Mouse (Mus musculus): ENCODE results near the gene Zswim9.
A peak's percentile ranks its signal among the peaks of the same experiment; 100 is the strongest.
"Not testable (repeated sequence)": the region's sequence is repeated elsewhere in the genome, so short reads cannot be mapped to it uniquely, and the experiment has no call there.

Gene Zswim9

DNA sequence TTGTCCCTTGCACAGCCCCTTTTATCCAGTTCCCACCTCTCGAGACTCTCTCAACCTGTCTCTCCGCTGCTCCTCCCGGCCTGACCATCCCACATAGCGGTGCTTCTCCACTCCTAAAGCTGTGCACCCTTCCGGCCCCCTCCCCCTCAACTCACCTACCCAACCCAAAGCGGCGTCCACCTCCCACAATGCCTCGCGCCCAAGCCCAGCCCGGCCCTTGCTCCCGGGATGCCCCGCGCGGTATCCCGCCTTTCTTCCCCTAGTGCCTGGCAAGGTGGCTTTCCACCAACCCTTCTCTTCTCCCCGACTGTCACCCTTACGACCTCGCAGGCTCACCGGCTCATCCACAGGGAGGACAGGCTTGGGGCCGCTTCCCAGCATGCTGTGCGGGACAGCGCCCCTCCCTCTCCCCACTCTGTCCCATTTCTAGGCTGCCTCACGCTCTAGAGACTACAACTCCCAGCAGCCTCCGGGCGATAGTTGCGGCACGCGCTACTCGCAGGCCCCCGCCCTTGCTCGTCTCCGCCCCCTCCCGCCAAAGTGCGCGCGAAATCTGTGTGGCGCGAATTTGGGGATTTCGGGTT lies at the start of gene Zswim9:
TSS of gene Zswim9 (minus strand) at position 414 of the 584 bp plus-strand sequence.
- DNase-seq (ENCODE audit: low spot score) = peak; percentile 92

DNA sequence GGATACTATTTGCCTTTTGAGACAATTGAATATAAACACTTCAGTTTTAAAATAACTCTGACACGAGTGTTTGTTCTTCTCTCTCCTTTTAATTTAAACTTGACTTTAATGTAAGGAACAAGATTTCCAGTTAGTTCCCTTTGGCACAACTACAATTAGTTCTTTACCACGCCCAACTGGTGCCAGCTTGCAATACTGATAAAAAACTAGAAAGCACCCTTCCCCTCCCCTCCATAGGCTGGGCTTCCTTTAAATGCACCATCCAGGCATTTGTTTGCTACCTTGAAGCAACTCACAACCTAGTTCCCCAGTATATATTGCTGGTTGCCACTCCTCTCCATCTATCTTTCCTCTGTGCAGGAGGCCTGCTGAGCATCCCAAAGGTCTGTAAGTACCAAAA lies 45.8 kb upstream of the Zswim9 start, which contains the start of gene Pla2g4c:
TSS of gene Pla2g4c (plus strand) at position 340 of the 400 bp plus-strand sequence.
- no peak for DNase-seq (ENCODE audit: low spot score)

DNA sequence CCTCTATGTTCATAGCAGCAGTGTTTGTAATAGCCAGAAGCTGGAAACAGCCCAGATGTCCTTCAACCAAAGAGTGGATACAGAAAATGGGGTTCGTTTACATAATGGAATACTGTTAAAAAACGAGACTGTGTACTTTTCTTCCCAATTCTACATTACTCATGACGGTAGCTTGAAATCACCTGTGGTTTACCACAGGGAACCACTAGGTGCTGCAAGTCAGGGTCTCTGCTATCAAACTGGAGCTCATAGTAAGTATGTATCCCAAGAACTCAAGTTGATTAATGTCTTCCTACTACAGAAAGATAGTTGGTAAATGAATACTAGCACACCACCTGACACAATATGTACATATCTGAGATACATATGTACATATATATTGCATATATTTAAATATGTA lies 42.9 kb upstream of the Zswim9 start:
- no peak for DNase-seq (ENCODE audit: low spot score)

DNA sequence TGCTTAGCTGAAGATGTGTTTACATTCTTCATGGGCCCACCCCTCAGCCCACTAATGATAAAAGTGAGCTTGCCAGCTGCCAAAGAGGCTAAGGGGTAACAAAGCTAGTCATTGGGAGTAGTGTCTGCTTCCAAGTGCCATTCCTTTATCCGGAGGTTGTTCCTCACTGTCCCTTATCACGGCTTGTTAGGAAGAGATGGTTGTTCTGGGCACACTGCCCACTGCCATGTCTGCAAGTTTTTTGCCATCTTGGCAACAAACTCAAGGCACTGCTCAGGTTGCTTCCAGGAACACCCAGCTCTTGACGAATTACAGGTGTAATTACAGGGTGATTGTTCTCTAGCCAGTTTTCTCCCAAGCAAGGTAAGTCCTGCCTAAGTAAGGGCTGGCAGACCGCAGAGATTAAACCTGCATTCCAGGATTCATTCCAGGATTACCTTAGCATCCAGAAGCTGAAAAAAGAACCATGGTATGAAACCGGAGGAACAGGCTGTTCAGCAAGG lies 35.6 kb upstream of the Zswim9 start:
- no peak for DNase-seq (ENCODE audit: low spot score)

DNA sequence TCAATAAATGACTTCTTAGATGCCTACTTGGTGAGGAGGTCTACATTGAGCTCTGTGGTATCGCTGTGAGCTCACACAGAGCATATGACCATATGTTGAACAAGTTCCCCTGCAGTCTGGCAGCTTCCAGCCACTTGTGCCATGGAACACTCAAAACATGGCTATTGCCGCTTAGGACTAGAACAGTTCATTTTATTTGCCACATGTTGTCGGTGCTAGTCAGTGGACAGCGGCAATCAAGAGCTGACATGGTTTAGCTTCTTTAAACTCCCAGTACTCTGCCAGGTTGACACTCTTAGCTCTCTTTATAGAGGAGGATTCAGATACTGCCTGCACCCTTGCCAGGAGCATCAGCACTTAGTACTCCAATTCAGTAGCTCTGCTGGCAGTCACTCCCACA lies 32.9 kb upstream of the Zswim9 start:
- no peak for DNase-seq (ENCODE audit: low spot score)

DNA sequence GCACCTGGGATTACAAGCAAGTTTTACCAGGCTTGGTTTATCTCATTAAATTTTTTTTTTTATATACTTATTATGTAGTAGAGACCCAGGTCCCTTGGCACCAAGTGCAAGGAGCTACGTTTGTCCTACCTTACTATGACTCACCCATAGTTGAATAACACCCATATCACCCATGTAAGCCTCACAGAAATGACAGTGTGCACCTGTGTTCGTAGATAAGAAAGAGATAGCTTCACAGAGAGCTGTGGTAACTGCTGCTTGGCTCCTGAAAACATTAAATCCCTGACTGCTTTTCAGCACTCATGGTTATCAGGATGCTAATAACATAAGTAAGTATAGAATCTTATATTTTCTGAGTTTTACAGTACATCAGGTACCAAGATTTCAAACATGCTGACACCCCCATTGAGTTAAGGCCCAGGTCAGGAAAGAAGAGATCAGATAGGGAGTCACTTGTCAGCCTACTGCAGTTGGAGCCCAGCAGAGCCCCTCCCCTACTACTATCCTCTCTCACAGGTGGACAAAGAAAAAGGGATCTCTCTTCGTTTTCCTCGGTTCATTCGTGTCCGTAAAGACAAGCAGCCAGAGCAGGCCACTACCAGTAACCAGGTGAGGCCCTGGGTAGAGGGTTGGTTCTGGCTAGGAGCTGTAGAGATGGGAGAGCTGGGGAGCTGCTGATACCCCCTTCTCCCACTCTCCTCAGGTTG lies 32.1 kb upstream of the Zswim9 start:
- no peak for DNase-seq (ENCODE audit: low spot score)

DNA sequence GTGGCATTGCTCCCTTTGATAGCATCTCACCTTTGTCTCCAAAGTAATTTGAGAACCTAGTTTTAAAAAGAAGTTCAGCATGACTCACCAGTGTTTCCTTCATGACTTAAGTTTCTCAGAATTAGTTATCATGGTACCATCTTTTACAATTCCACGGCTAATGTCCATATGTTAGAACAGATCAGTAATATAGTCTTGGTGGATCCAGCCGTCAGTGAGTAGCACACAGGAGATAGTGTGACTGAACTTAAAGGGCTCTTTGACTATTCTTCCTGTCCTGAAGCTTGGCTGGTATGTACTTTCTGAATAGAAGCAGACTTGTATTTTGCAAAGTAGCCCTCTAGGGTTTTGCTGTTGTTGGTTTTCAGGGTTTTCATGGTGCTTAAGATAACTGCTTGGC lies 30.9 kb upstream of the Zswim9 start:
- DNase-seq (ENCODE audit: low spot score) = no peak

DNA sequence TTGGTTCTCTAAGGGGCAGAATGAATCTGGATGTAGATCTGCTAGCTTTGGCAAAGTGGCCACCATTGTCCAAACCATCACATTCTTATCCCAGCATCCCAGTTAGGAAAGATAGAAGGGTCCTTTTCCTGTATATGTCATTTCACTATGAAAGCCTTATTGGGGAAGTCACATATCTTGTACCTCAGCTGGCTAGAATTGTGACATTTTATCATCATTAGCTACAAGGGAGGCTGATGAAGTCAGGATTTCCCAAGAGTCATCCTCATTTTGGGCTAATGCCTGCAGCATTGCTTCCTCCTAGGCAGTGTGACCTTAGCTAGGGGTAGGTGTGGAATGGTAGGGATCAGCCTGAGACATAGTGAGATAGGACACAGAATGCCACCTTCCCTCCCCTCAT lies 24.9 kb upstream of the Zswim9 start:
- no peak for DNase-seq (ENCODE audit: low spot score)

DNA sequence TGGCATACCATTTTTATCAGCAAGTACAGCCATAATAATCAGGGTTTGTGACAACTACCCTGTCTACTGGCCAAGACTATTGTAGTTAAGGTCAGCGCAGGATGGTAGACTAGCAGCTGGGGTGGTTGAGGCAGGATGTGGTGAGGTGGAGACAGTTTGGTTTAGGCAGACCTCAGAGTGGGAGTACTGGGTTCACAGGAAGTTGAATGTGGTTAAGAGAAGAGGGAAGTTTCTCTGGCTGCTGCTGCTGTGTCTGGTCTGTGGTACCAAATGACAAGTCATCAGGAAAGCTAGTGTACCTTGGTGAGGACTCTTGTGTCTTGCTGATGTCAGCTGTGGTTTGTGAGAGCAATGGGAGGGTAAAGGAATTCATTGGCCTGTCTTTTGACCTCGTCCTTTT lies 24.3 kb upstream of the Zswim9 start:
- no peak for DNase-seq (ENCODE audit: low spot score)

DNA sequence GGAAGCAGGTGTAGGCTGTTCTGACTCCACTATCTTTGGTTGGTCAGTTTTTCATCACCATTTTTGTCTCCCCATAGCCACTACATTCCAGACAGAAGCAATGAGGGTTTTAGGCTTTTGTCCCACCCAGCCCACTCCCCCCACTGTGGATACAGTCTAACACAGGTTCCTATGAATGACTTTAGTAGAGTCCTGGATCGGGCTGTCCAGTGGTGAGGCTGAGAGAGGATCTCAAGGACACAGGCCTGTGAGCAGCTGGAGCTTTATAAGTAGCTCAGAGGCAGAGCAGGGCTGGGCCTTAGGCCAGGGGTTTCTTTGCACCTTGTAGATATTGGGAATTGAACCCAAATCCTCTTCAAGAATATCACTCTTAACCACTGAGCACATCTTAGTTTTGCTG lies 23.1 kb upstream of the Zswim9 start:
- DNase-seq (ENCODE audit: low spot score) = no peak

DNA sequence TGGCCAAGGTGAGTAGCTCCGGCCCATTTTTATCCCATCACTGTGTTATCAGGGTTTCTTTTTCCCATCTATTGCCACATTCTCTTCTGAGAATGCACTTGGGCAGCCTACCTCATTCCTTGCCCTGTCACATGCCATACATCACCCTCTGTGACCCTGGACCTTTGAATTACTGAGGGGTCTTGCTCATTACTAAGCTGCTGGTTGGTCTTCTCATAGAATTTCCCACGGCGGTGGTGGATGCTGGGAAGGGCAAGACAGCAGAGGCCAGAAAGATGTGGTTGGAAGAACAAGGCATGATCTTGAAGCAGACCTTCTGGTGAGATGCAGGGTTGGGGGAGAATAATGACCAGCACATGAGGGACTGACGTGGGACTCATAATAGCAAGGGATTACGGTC lies 20.3 kb upstream of the Zswim9 start:
- DNase-seq (ENCODE audit: low spot score) = no peak

DNA sequence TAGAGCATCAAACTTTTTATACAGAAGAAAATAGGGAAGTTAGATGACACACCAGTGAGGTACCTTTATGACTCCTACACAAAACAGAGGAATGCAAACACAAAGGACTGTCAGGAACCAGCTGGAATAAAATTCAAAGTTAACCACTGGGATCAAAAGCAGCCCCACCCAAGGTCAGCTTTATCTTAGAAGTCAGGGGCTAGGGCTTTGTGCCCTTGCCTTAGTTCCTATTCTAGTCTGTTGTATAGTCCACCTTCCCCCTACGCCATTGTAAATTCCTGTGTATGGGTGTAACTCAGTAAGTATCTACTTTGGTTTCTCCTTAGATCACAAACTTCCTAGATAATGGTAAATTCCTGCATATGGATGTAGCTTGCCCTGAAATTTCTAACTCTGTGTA lies 19.1 kb upstream of the Zswim9 start:
- no peak for DNase-seq (ENCODE audit: low spot score)

DNA sequence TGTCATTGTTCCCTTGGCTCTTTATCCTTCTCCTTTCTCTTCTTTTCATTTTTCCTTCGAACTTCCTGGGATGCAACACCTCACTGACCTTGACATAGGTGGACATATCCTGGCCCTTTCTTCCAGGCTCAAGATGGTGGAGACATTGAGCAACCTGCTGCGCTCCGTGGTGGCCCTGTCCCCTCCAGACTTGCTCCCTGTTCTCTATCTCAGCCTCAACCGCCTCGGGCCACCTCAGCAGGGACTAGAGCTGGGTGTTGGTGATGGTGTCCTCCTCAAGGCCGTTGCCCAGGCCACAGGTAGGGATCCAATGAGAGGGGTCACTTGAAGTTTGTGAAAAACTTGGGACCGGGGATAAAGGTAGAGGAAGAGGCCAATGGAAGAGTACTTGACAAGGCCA lies 16.7 kb upstream of the Zswim9 start:
- no peak for DNase-seq (ENCODE audit: low spot score)

DNA sequence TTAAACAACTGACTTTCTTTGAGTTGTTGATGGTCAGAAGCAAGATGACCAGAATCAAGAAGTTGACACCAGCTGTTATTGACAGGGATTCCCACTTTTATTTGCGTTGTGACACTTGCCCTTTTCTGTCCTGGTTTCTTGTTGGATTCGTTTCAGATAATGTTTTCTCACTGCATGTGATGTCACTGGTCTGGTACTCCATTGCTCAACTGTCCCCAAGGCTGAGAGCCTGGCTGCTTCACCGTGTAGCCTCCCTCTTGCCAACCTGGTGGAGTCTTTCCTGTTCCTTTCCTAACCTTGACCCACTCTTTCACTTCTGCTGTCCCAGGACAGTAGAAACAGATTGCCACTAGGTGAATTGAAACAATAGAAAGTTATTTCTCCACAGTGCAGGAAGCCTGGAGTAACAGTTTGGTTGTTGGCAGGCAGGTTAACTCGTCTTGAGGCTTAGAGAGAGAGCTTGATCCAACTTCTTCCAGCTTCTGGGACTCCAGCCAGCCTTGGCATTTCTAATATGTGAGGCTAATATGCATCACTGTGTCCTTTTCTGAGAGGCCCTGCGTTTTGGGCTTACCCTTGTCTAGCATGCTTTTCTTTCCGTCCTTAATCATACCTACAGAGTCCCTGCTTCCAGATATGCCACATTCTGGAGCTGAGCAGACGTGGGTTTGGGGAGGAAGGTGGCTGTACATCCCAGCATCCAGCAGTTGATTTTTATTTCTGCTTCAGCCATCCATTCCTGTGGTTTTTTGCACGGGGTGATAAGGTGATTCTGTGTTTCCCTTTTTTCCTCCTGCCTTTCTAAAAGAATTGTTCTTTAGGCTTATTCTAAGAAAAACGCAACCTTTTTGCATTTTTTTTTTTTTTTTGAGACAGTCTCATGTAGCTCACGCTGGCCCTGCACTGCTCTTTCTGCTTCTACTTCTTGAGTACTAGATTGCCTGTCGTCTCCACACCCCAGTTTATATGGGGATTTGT lies 15.6 kb upstream of the Zswim9 start:
- DNase-seq (ENCODE audit: low spot score) = no peak

DNA sequence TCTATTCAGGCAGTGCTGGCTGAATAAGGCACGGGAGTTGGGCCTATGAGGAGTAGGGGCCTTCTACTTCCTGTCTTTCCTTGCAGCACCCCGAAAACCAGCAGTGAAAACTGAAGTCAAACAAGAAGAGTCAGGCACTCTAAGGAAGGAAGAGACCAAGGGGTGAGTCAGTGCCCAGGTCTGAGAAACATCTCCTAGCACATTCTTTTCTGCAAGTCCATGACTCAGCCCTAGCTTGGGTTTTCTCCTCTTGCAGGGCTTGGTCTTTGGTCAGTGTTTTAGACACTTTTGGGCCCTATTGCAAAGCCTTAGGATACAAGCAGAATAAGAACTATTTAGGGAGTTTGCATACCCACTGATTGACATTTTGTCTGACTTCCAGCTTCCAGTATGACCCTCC lies 12.8 kb upstream of the Zswim9 start:
- DNase-seq (ENCODE audit: low spot score) = no peak

DNA sequence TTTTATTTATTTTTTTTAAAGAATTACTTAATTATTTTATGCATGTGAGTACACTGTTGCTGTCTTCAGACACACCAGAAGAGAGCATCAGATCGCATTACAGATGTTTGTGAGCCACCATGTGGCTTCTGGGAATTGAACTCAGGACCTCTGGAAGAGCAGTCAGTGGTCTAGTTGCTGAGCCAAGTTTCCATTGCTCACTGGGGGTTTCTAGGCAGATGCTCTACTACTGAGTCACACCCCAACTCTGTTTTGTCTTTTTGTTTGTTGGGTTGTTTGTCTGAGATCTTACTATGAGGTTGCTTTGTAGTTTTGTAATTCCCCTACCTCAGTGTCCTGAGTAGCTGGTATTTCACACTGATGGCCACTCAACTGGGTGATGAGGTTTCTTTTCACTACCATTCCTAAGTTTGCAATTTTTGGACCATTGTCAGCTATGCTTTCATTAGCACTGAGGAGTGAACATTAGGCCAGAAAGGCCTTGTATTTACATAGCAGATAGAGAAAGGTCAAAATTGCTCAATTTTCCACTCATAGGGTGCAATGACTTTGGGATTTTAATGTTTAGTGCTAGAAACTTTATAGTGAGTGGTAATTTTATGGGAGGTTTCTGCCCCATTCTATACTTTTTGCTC lies 11.6 kb upstream of the Zswim9 start:
- no peak for DNase-seq (ENCODE audit: low spot score)

DNA sequence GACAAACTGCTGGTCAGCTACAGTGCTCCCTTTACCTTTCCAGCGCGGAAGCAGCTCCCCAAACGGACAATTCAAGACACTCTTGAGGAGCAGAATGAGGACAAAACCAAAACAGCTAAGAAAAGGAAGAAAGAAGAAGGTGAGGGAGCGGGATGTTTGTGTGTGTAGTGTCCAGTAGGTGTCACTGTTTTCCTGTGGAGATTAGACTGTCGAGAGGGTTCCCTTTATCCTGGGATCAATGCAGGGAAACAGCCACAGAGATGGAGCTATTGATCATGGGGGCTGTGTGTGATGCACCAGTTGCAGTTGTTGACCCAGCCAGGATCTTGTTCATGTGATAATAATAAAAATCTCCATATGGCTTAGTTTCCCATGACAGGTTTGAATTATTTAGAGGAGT lies 10.1 kb upstream of the Zswim9 start:
- DNase-seq (ENCODE audit: low spot score) = no peak

DNA sequence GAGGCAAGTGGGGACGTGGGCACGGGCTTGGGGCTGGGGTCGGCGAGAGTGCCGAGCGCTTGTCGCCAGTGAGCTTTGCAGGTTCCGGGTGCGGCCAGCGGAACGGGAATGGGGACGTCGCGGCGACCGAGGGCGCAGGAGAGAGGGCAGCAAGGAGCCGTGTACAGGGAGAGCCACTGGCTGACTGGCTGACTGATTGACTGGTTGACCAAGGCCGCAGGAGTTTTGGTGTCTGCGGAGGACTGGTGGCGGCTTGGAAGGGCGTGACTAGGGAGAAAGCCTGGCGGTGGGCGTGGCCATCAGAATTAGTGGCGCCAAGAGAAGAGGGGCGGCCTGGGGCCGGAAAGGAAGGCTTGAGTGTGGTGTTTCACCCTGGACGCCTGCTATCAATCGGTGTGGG lies 436 bp upstream of the Zswim9 start:
- DNase-seq (ENCODE audit: low spot score) = not testable (repeated sequence)

DNA sequence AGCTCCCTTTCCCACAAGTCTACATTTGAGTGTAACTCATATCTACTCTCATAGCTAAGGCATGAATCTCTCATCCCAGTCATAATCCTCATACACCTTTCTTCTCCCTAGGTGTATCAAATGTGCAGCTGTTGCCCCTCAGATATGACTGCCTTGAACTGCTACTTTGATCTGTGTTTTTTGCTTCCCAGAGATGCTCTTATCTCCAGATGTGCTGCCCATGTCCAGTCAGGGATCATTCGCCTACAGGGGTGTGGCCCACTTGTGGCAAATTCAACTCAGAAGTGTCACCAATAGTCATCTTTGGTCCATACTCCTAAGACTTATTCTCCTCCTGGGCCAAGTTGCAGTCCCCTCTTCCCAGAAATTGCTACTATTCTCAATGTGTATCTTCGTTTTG lies 688 bp downstream of the Zswim9 start:
- DNase-seq (ENCODE audit: low spot score) = no peak

DNA sequence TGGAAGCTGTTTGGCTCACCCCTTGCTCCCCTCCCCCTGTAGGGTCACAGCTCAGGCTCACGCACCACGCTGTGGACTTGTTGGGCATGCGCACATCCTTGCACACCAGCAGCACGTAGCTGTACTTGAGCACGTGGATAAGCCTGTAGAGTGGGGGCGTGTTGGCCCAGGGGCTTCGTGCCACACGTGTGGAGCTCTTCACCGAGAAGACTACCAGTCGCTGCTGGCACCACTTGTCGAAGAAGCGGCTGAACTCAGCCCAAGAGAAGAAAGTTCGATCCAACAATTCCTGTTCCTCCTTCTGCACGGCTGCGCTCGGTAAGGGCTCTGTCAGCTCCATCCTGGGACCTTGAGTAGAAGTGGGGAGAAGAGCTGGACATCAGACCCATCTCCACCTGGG lies 1.4 kb downstream of the Zswim9 start, which contains the start of gene Lig1:
TSS of gene Lig1 (plus strand) at position 203 of the 400 bp plus-strand sequence.
- no peak for DNase-seq (ENCODE audit: low spot score)

DNA sequence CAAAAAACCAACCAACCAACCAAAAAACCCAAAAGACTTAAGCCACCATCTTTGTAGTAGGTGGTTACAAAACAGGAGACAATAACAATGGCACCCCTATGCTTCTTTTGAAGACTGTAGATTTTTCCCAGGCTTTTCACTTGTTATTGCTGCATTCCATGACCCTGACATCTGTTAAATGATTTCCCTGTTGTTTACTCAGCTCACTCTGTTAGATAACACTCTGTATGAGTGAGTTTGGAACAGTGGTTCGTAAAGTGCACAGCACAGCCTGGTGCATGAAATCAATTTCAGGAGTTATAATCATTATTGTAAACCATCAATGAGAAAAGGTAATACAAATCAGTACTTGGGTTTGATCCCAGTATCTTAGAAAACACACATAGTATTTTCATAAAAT lies 6.8 kb downstream of the Zswim9 start:
- DNase-seq (ENCODE audit: low spot score) = no peak

DNA sequence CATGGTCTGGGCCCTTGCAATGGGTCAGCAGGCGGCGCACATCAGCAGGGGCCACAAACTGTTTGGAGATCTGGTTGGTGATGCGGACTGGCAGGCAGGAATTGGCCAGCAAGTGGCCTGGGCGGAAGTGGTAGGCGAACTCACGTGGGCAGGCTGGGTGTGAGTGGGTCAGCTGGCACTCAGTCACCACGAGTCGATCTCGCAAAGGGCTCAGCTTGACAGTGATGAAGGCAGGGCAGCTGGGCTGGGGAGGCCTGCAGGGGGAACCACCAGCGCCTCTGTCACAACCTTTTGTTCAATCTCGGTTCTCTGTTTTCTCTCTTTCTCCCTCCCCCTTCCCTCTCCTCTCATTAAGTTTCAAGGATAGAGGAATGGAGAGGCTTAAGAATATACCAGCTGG lies 9.1 kb downstream of the Zswim9 start:
- DNase-seq (ENCODE audit: low spot score) = no peak
